Mouse (Mus musculus) liver, postnatal 0 days (tissue): ENCODE data around the gene Mis12.

Experiments
- CTCF ChIP-seq: sonication (generic); IDR thresholded peaks from 2 replicates; pipeline ENCODE4 v1.5.1; 2016; ENCODE audit warnings: antibody characterized with exemption, low read depth
- EP300 ChIP-seq: IDR thresholded peaks from 2 replicates; pipeline ENCODE4 v1.6.1; 2016; ENCODE audit warnings: antibody characterized with exemption, low read depth, mild to moderate bottlenecking

DNA sequence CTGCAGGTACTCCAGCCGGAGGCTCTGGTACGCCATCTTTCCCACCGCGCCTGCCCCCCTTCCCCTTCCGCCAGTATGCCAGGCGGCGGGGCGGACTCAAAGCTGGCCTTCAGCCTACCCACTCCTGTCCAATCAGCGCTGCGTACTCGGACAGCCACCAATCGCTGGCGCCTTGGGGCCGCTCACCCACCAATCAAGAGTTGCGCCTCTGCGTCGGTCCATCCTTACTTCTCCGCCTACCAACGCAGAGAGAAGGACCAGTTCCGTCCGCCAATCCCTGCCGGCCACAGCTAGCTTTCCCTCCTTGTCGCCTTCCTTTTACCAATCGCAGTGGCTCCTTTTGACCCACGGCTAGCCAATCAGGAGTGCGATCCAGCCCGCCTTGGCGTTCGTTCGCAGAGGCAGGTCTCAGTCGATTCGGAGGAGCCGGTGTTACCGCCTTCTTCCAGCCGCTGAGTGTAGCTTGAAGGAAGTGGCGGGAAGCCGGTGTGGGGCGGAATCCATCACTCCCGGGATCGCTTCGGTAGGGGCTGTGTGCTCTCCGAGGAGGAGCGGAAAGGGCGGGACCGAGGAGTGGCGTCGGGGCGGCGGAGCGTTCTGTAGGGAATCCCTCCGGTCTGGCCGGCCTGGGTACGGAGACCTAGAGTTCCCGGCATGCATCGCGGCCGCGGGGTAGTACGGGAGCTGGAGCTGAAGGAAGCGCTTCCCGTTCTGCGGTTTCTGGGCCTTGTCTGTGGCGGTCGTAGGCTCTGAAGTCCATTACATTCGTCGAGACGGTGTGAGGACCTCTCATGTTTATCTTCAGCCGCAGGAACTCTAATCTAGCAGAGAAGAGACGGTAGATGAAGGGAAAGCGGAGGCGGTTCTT lies at the start of gene Mis12, which contains the start of gene Derl2:
- TF ChIP-seq CTCF (no peak), EP300 (peak; percentile 80)
